Mouse (Mus musculus): ENCODE results near the gene Fgf10. TPM values are rescaled to one million over a fixed set of nuclear protein-coding genes. Genes with fewer than 3 reads are reported as not detected.
A peak's percentile ranks its signal among the peaks of the same experiment; 100 is the strongest.

Fgf10 gene
- polyA plus RNA-seq, 1 experiment from 2014 or later = 11.8 TPM

DNA sequence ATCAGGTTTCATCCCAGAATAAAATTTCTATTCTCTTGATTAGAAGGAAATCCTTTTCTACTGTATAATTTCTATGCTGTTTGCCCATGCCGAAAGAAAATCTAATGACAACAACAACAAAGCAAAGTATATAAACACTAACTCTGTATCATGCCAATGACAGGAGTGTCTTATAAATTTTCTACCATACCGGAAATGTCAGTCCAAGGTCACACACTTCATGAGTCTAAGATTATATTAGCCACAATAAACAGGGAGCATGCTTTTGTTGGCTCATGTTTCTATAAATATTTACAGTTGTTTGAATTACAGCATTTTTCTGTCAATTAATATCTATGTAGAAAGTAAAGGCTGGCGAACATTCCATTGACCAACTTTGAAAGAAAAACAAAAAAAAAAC, 9.6 kb downstream of the Fgf10 start:
- Histone ChIP-seq H3K9ac (no peak overlapping the region), H3K4me2 (replicated peaks) (no peak overlapping the region), H3K4me3 (replicated peaks) (no peak overlapping the region), H3K36me3 (no peaks in the 10 kb centered on the region), H3K27ac (replicated peaks) (no peak overlapping the region), H3K9me3 (replicated peaks) (no peaks in the 10 kb centered on the region), H3K27me3 (no peaks in the 10 kb centered on the region), H3K4me1 (no peaks in the 10 kb centered on the region)
- ATAC-seq (ENCODE audit: insufficient number of reproducible peaks, low FRiP score, low TSS enrichment, low read depth) = no peak
- WGBS = 73% methylated on average over 3 of the region's 3 CpGs

DNA sequence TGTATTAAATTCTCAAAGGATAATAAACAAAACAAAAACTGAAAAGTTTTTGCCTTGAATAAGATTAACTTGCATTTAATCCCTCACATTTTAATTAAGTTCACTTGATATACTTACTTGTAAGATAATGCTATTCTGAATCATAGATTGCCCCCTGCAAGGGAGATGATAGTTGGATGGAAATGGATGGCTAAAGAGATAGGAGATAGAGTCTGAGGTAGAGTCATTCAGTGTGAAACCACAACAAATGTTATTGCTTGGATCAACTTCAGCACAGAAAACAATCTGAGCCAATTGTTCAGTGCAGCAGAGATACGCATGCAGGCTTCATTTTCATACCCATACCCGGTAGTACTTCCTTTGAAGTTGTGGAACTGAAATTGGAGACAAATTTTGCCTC, 23.5 kb downstream of the Fgf10 start:
- Histone ChIP-seq H3K4me1 (0 out of 2 replicates have a peak, but pooled peaks cover 2% of the 10 kb centered on the region), H3K4me3 (replicated peaks) (no peak overlapping the region), H3K27ac (replicated peaks) (no peak overlapping the region), H3K9ac (no peak overlapping the region), H3K9me3 (replicated peaks) (no peaks in the 10 kb centered on the region), H3K36me3 (no peaks in the 10 kb centered on the region), H3K4me2 (replicated peaks) (no peak overlapping the region), H3K27me3 (no peaks in the 10 kb centered on the region)
- 58% methylated on average over 2 of the region's 2 CpGs for WGBS
- ATAC-seq (ENCODE audit: insufficient number of reproducible peaks, low FRiP score, low TSS enrichment, low read depth) = no peak

DNA sequence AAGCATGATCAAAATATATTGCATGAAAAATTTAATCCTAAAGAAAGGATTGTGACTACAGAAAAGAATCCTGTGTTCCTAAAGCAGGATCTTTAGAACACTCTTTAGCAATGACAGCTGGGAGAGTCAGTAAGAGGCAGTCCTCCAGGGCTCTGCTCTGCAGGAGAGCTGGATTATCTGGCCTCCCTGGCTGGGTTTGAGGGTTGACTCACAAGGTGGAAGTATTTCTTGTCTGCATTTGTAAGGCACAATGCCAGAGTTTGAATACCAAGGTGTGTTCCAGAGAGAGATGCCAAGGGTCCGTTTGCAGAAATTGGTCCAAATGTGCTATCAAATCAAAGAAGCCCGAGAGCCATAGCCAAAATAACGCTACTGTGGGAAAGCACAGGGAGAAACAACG, 25.5 kb downstream of the Fgf10 start:
- no peaks in the 10 kb centered on the region for H3K27me3 ChIP-seq
- H3K4me1 ChIP-seq = 0 out of 2 replicates have a peak, but pooled peaks cover 2% of the 10 kb centered on the region
- H3K4me2 ChIP-seq (replicated peaks) = no peak overlapping the region
- H3K27ac ChIP-seq (replicated peaks) = no peak overlapping the region
- no peaks in the 10 kb centered on the region for H3K36me3 ChIP-seq
- no peak for ATAC-seq (ENCODE audit: insufficient number of reproducible peaks, low FRiP score, low TSS enrichment, low read depth)
- H3K4me3 ChIP-seq (replicated peaks) = no peak overlapping the region
- H3K9ac ChIP-seq = no peak overlapping the region
- H3K9me3 ChIP-seq (replicated peaks) = no peaks in the 10 kb centered on the region
- WGBS = 10% methylated on average over 4 of the region's 4 CpGs

DNA sequence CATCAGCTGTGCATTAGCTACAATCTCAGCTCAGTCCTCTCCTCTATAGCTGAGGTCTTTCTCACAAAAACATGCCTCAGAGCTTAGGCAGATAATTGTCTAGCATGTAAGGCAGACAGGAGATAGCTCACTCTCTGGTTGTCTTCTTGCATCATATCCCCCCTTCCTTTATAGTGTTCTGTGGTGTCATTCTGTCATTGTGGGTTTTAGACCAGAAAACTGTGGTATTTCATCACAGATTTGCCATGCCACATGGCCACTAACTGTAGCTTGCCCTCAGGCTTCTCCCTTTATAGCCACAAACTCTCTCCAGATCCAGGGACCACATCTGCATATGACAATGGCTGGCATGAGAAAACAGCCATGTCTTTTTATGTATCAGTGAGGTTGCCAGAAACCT, 34.1 kb downstream of the Fgf10 start:
- Histone ChIP-seq H3K4me2 (replicated peaks) (no peak overlapping the region), H3K9ac (no peak overlapping the region), H3K36me3 (no peaks in the 10 kb centered on the region), H3K4me1 (no peaks in the 10 kb centered on the region), H3K27ac (replicated peaks) (no peak overlapping the region), H3K27me3 (no peaks in the 10 kb centered on the region), H3K4me3 (replicated peaks) (no peak overlapping the region), H3K9me3 (replicated peaks) (no peaks in the 10 kb centered on the region)
- ATAC-seq (ENCODE audit: insufficient number of reproducible peaks, low FRiP score, low TSS enrichment, low read depth) = no peak

DNA sequence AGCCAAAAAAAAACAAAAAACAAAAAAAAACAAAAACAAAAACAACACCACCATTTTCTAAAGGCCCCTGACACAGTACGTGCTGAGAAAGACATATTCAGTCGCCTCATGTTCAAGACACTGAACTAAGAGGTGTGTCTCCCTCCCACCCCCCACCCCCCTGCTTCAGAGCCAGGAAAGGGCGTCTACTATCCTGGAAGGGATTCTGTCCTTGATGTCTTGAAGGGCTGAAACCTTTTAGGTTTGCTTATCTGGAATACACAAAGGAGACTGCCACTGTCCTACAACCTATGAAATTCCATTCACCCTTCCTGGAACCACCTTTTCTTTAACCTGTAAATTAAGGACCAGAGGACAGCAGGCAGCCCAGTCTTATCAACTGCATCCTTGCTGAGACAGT, 36.1 kb downstream of the Fgf10 start:
- ATAC-seq (ENCODE audit: insufficient number of reproducible peaks, low FRiP score, low TSS enrichment, low read depth) = no peak
- WGBS = 74% methylated on average over 3 of the region's 3 CpGs
- Histone ChIP-seq H3K36me3 (no peaks in the 10 kb centered on the region), H3K27ac (replicated peaks) (no peak overlapping the region), H3K27me3 (no peaks in the 10 kb centered on the region), H3K4me2 (replicated peaks) (no peak overlapping the region), H3K9me3 (replicated peaks) (no peaks in the 10 kb centered on the region), H3K4me1 (no peaks in the 10 kb centered on the region), H3K9ac (no peak overlapping the region), H3K4me3 (replicated peaks) (no peak overlapping the region)

DNA sequence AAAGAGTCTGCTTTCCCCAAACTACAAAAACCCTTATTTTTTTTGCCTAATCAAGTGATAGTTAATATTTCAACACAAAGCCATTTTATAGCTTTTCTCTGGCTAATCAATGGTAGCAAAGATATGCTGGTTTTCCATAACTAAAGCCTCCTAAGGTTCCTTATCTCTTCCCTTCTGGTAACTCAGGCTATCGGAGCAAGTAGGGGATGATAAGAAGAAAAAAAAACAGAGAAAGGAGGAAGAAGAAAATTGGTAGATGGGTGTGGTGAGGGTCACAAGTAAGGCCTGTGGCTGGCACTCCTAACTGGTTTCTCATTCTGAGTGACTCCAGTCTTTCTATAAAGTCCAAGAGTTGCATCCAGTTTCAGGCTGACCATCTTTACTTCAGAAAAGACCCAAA, 40.3 kb downstream of the Fgf10 start:
- H3K4me3 ChIP-seq (replicated peaks) = no peak overlapping the region
- ATAC-seq (ENCODE audit: insufficient number of reproducible peaks, low FRiP score, low TSS enrichment, low read depth) = no peak
- no peaks in the 10 kb centered on the region for H3K36me3 ChIP-seq
- H3K4me1 ChIP-seq = 0 out of 2 replicates have a peak, but pooled peaks cover 7% of the 10 kb centered on the region
- no peak overlapping the region for H3K27ac ChIP-seq (replicated peaks)
- no peaks in the 10 kb centered on the region for H3K27me3 ChIP-seq
- H3K9me3 ChIP-seq (replicated peaks) = no peaks in the 10 kb centered on the region
- WGBS = 85% methylated on average over 1 of the region's 1 CpGs
- H3K4me2 ChIP-seq (replicated peaks) = no peak overlapping the region
- H3K9ac ChIP-seq = no peak overlapping the region

DNA sequence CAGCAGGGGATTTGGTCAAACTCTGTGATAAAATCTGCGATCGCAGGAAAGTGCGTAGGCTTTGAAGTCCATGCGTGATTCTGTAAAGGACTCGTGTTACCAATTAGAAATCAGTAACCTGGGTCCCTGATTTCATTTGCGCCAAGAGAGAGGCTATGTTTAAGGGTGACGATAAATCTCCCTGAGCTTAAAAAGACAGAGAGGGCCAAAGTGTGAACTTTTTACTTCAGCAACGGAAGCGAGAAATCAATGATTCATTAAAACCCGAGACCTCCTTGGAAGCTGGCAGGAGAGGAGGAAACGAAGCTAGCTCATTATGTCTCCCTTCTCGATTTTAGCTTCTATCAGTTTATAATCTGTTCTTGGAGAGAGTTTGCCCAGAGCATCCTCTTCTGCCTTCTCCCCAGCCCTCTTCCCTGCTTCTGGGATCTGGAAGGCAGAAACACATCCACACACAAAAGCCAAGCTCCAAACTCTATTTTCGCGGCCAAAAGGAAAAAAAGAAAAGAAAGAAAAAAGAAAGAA, 44.1 kb downstream of the Fgf10 start:
- peak overlapping the region; percentile 59 for H3K4me3 ChIP-seq (replicated peaks)
- no peaks in the 10 kb centered on the region for H3K9me3 ChIP-seq (replicated peaks)
- WGBS = 1% methylated on average over 14 of the region's 14 CpGs
- peak overlapping the region; percentile 48; the same call in 1 of the 2 replicates for H3K27ac ChIP-seq (replicated peaks)
- peak overlapping the region; percentile 83 for H3K4me2 ChIP-seq (replicated peaks)
- no peaks in the 10 kb centered on the region for H3K36me3 ChIP-seq
- H3K4me1 ChIP-seq = 0 out of 2 replicates have a peak, but pooled peaks cover 7% of the 10 kb centered on the region
- ATAC-seq (ENCODE audit: insufficient number of reproducible peaks, low FRiP score, low TSS enrichment, low read depth) = no peak
- H3K9ac ChIP-seq = peak overlapping the region; percentile 44
- no peaks in the 10 kb centered on the region for H3K27me3 ChIP-seq

DNA sequence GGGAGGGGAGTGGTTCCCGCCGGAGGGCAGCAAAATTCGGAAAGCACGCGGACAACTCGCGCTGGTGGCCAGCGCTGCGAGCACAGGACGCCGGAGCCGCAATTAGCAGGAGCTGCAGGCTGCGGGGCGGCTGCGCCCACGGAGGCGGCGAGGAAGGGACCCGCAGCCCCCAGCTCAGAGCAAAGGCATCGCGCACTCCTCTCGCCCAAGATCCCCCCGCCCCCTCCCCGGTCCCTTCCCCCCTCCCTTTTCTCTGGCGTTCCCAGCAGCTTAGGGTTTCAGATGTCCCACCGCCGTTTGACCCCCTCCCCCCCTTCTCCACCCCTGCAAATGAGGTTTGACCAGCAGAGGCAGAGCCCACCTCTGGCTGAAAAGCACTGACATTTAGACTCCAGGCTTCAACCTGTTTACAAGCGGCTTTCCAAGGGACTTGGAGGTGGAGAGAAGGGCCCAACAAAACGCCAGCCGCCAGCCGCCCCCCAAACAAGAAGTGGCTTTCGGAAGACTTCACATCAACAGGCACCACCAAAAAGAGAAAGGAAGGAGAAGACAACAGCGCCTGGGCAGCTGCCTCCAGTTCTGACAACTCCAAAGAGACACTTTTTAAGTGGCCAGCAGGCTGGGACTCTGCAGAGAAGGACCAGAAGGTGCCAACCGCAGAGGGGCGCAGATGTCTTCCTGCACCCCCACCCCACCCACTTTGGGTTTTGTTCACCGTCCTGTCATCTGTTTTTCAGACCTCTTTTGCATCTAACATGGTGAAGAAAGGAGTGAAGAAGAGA, 44.9 kb downstream of the Fgf10 start:
- WGBS = under 1% methylated on average over 28 of the region's 36 CpGs
- ATAC-seq (ENCODE audit: insufficient number of reproducible peaks, low FRiP score, low TSS enrichment, low read depth) = peak; percentile 59

DNA sequence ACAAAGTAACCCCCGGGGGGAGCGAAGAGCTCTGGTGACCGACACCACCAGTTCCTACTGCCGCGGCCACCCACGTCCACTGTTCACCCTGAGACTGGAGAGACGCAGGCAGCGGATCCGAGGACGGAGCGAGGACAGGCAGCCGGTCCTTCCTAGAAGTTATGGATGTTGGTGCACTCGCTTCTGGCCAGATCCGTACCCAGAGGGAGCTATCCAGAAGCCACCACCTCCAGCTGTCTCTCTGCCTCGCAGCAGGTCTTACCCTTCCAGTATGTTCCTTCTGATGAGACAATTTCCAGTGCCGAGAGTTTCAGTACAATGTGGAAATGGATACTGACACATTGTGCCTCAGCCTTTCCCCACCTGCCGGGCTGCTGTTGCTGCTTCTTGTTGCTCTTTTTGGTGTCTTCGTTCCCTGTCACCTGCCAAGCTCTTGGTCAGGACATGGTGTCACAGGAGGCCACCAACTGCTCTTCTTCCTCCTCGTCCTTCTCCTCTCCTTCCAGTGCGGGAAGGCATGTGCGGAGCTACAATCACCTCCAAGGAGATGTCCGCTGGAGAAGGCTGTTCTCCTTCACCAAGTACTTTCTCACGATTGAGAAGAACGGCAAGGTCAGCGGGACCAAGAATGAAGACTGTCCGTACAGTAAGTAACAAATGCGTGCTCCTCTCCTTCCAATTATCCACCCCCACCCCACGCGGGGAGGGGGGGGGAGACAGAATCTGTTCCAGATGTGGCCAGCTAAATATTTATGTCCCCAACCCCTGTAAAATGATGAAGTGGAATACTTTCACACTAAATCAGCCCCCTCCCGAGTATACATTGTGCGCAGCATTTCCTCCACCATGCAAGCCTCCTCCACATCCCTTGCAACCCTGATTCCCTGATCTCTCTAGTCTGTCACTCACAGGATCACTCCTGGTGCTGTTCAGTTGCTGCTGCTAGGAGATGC, 45.8 kb downstream of the Fgf10 start:
- no peaks in the 10 kb centered on the region for H3K27me3 ChIP-seq
- peak overlapping the region; percentile 90 for H3K27ac ChIP-seq (replicated peaks)
- H3K9me3 ChIP-seq (replicated peaks) = no peaks in the 10 kb centered on the region
- ATAC-seq (ENCODE audit: insufficient number of reproducible peaks, low FRiP score, low TSS enrichment, low read depth) = peak; percentile 61
- WGBS = 1% methylated on average over 31 of the region's 31 CpGs
- peak overlapping the region; percentile 59 for H3K4me3 ChIP-seq (replicated peaks)
- H3K9ac ChIP-seq = peak overlapping the region; percentile 44
- H3K36me3 ChIP-seq = no peaks in the 10 kb centered on the region
- 0 out of 2 replicates have a peak, but pooled peaks cover 7% of the 10 kb centered on the region for H3K4me1 ChIP-seq
- peak overlapping the region; percentile 83 for H3K4me2 ChIP-seq (replicated peaks)

More for the DNA sequence above, 44.9 kb downstream of the Fgf10 start:
- Histone ChIP-seq H3K36me3 (no peaks in the 10 kb centered on the region), H3K27ac (replicated peaks) (peak overlapping the region; percentile 90), H3K9me3 (replicated peaks) (no peaks in the 10 kb centered on the region), H3K9ac (peak overlapping the region; percentile 44), H3K4me2 (replicated peaks) (peak overlapping the region; percentile 83), H3K27me3 (no peaks in the 10 kb centered on the region), H3K4me1 (0 out of 2 replicates have a peak, but pooled peaks cover 7% of the 10 kb centered on the region), H3K4me3 (replicated peaks) (peak overlapping the region; percentile 59)

DNA sequence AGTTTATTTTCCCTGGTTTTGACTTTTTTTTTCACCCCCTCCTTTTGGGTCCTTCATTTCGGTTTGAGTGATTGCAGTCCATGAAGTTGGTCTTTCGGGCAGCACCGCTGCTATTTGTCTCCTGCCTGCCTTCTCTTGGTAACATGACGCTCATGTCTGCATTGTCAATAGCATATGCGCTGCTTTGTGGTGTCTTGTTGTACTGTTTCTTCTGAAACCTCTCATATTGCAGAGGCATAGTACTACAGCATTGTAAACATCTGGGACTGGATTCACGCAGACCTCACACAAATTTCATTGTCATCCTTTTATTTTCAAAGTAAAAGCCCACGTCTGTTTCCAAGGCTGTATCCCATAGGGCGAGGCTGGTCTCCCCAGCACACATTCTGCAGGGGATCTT, 46.7 kb downstream of the Fgf10 start:
- 5% methylated on average over 8 of the region's 8 CpGs for WGBS
- Histone ChIP-seq H3K27me3 (no peaks in the 10 kb centered on the region), H3K36me3 (no peaks in the 10 kb centered on the region), H3K9ac (peak overlapping the region; percentile 44; the same call in 1 of the 2 replicates), H3K4me1 (0 out of 2 replicates have a peak, but pooled peaks cover 7% of the 10 kb centered on the region), H3K4me2 (replicated peaks) (peak overlapping the region; percentile 83), H3K4me3 (replicated peaks) (peak overlapping the region; percentile 59), H3K9me3 (replicated peaks) (no peaks in the 10 kb centered on the region), H3K27ac (replicated peaks) (peak overlapping the region; percentile 90)
- peak; percentile 70 for ATAC-seq (ENCODE audit: insufficient number of reproducible peaks, low FRiP score, low TSS enrichment, low read depth)

DNA sequence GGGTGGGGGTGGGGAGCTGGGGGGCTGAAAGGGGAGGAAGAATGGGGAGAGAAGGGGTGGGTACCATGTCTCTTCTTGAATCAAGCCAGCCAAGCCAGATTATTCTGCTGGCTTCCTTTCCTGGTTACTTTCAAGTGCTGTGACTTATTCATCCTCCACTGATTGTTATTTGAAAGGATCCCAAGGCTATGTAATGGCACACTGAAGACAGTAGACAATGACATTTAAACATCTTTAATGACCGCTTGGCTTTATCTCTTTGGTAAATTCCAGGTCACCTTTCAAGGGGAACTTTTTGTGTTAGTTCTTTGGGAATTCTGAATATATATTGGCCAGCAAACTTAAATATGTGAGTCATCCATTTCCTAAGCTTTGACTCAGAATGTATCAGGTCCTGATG, 47.1 kb downstream of the Fgf10 start:
- ATAC-seq (ENCODE audit: insufficient number of reproducible peaks, low FRiP score, low TSS enrichment, low read depth) = no peak
- Histone ChIP-seq H3K36me3 (no peaks in the 10 kb centered on the region), H3K4me2 (replicated peaks) (peak overlapping the region; percentile 83), H3K4me3 (replicated peaks) (peak overlapping the region; percentile 59), H3K27ac (replicated peaks) (peak overlapping the region; percentile 90), H3K4me1 (0 out of 2 replicates have a peak, but pooled peaks cover 7% of the 10 kb centered on the region), H3K27me3 (no peaks in the 10 kb centered on the region), H3K9me3 (replicated peaks) (no peaks in the 10 kb centered on the region), H3K9ac (no peak overlapping the region)
- WGBS = 58% methylated on average over 1 of the region's 1 CpGs
